Mouse (Mus musculus) stomach, embryonic 15.5 days (tissue): ENCODE measurements at regions not wholly inside any gene's neighbourhood (a gene's known extent, or its start where the extent isn't known, plus 50 kb on each side); places are given as distances from the start of the nearest gene placed in this dataset.

ENCODE experiments used
- ATAC-seq: fragments of 200-750 bp; cut with Nextera tagmentation; 2 replicates; pipeline ENCODE4 v1.8.0; 2017; ENCODE audit warnings: low read depth, moderate number of reproducible peaks, moderate TSS enrichment; ENCODE audit not compliant: insufficient read depth, low FRiP score
- H3K27ac ChIP-seq: fragments of 300-500 bp; sonication (generic); 2 replicates; pipeline ENCODE4 v1.5.1; 2015; ENCODE audit warnings: mild to moderate bottlenecking, inconsistent platforms
- H3K27me3 ChIP-seq: fragments of 300-500 bp; sonication (generic); replicated peaks from 2 replicates; pipeline ENCODE4 v1.6.1; 2015; ENCODE audit warnings: inconsistent platforms
- H3K36me3 ChIP-seq: fragments of 300-500 bp; sonication (generic); 2 replicates; pipeline ENCODE4 v1.6.1; 2015; ENCODE audit warnings: inconsistent platforms
- H3K4me1 ChIP-seq: fragments of 300-500 bp; sonication (generic); 2 replicates; pipeline ENCODE4 v1.6.1; 2015; ENCODE audit warnings: inconsistent platforms
- H3K4me2 ChIP-seq: fragments of 300-500 bp; sonication (generic); 2 replicates; pipeline ENCODE4 v1.6.1; 2015; ENCODE audit warnings: mild to moderate bottlenecking, inconsistent platforms
- H3K4me3 ChIP-seq: fragments of 300-500 bp; sonication (generic); replicated peaks from 2 replicates; pipeline ENCODE4 v1.5.1; 2015; ENCODE audit warnings: inconsistent platforms
- H3K9ac ChIP-seq: fragments of 300-500 bp; sonication (generic); 2 replicates; pipeline ENCODE4 v1.6.1; 2015; ENCODE audit warnings: inconsistent platforms
- H3K9me3 ChIP-seq: fragments of 300-500 bp; sonication (generic); 2 replicates; pipeline ENCODE4 v1.6.1; 2016; ENCODE audit warnings: inconsistent platforms
- WGBS: fragments of 180-500 bp; shearing (Covaris S2); methylation state at CpG from one replicate; pipeline ENCODE4 v1.1.7; 2015; 5-methylcytosine and 5-hydroxymethylcytosine counted together

DNA sequence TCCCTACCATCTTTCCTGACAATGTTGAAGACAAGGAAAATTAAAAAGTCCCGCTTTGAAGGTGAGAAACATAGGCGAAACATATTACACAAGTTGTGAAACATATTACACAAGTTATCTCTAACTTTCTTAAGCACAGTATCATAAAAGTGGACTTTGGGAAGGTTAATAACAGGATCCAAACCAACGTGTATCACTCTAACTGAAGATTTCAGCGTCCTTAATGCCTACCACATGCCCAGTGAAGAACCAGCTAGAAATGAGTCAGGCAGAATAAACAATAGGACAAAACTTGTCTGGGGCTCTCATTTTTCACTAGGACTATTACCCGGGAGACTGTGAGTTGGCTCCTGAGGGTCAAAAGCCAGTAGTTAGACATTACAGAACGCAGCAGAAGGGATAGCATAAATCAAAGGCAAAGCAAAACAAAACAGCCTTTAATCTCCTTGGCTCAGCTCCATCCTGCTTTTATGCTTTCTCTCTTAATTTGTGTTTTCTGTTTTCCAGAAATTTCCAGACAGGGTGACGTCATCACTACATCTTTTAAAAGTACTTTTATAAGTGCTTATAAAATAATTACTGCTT is 618.3 kb upstream of the Sox9 start:
- Histone ChIP-seq H3K4me1 (no peaks in the 10 kb centered on the region), H3K27me3 (no peaks in the 10 kb centered on the region), H3K9me3 (no peaks in the 10 kb centered on the region), H3K27ac (no peak overlapping the region), H3K36me3 (no peaks in the 10 kb centered on the region), H3K9ac (no peak overlapping the region), H3K4me2 (no peak overlapping the region), H3K4me3 (no peak overlapping the region)
- WGBS = 38% methylated on average over 7 of the region's 7 CpGs
- ATAC-seq = no peak

GRCm38 (mm10) chr11:112173585-112173984 is 608.4 kb upstream of the Sox9 start:
- H3K4me1 ChIP-seq = no peaks in the 10 kb centered on the region
- no peak overlapping the region for H3K27ac ChIP-seq
- H3K9ac ChIP-seq = no peak overlapping the region
- no peaks in the 10 kb centered on the region for H3K9me3 ChIP-seq
- H3K4me2 ChIP-seq = no peak overlapping the region
- no peaks in the 10 kb centered on the region for H3K36me3 ChIP-seq
- ATAC-seq = no peak
- H3K27me3 ChIP-seq = no peaks in the 10 kb centered on the region
- H3K4me3 ChIP-seq = no peak overlapping the region
- 61% methylated on average over 10 of the region's 10 CpGs for WGBS

- Histone ChIP-seq H3K27ac (no peak overlapping the region), H3K36me3 (no peaks in the 10 kb centered on the region), H3K4me2 (no peak overlapping the region), H3K27me3 (no peaks in the 10 kb centered on the region), H3K9ac (no peak overlapping the region), H3K4me3 (no peak overlapping the region), H3K9me3 (no peaks in the 10 kb centered on the region), H3K4me1 (no peaks in the 10 kb centered on the region)
- ATAC-seq = no peak
- WGBS = 91% methylated on average over 6 of the region's 6 CpGs
These were observed 606.7 kb upstream of the Sox9 start for GRCm38 (mm10) chr11:112175302-112175701.

GRCm38 (mm10) chr11:112180666-112181065 is 601.4 kb upstream of the Sox9 start:
- no peak overlapping the region for H3K4me2 ChIP-seq
- no peak overlapping the region for H3K27ac ChIP-seq
- no peaks in the 10 kb centered on the region for H3K36me3 ChIP-seq
- H3K27me3 ChIP-seq = no peaks in the 10 kb centered on the region
- no peaks in the 10 kb centered on the region for H3K9me3 ChIP-seq
- no peaks in the 10 kb centered on the region for H3K4me1 ChIP-seq
- no peak for ATAC-seq
- H3K4me3 ChIP-seq = no peak overlapping the region
- no peak overlapping the region for H3K9ac ChIP-seq
- 87% methylated on average over 10 of the region's 10 CpGs for WGBS

DNA sequence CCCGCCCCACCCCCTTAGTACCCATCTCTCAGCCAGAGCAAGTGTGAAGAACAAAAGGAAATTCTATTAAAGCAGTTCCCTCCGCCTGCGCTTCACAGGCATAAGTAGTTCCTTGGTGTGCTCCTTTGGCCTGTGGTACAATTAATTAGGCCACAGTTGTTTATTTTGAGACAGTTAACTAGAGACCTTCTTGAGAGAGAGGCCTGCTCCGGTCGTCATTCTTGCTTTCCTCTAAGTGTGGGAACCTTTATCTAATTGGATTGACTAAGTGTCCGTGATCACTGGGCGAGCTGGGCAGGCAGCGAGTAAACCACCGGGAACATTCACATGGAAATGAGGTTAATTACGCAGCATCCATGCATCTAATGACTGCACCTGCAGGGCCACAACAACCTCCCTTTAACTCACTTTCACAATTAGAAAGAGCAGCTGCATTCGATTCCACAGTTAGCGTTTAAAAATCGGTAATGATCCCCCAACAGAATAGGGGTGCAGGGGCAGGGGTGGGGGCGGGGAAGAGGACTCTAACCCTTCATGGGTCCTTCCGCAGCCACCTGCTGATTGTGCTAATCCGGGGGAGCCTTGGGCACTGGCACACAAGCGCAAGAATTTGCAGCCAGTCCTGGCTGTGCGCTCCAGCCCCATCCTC is 584.3 kb upstream of the Sox9 start:
- Histone ChIP-seq H3K36me3 (no peaks in the 10 kb centered on the region), H3K4me3 (no peak overlapping the region), H3K4me1 (no peaks in the 10 kb centered on the region), H3K9me3 (no peaks in the 10 kb centered on the region), H3K27ac (no peak overlapping the region), H3K27me3 (0 out of 2 replicates have a peak, but pooled peaks cover 3% of the 10 kb centered on the region), H3K4me2 (no peak overlapping the region), H3K9ac (no peak overlapping the region)
- ATAC-seq = no peak
- 25% methylated on average over 18 of the region's 18 CpGs for WGBS

DNA sequence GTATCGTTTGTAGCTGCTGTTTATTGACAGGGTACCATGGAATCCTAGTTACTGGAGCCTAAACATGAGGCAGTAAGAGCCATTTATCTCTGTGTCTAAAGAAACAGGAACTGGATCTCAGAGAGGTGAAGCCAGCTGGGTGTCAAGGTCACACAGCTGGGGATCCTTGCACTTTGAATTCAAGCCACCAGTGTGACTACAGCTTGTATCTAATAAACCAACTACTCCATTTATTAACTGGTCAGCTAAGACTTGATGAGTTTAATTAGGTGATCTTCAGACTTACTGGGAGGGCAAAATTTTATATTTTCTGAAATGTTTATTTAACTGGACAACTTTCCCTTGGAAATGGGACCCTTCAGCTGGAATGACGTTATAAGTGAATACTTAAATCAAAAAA is 577.5 kb upstream of the Sox9 start:
- H3K27ac ChIP-seq = no peak overlapping the region
- H3K4me1 ChIP-seq = no peaks in the 10 kb centered on the region
- H3K4me3 ChIP-seq = no peak overlapping the region
- no peaks in the 10 kb centered on the region for H3K9me3 ChIP-seq
- H3K4me2 ChIP-seq = no peak overlapping the region
- no peak overlapping the region for H3K9ac ChIP-seq
- WGBS = 37% methylated on average over 2 of the region's 2 CpGs
- no peaks in the 10 kb centered on the region for H3K27me3 ChIP-seq
- no peaks in the 10 kb centered on the region for H3K36me3 ChIP-seq
- no peak for ATAC-seq

DNA sequence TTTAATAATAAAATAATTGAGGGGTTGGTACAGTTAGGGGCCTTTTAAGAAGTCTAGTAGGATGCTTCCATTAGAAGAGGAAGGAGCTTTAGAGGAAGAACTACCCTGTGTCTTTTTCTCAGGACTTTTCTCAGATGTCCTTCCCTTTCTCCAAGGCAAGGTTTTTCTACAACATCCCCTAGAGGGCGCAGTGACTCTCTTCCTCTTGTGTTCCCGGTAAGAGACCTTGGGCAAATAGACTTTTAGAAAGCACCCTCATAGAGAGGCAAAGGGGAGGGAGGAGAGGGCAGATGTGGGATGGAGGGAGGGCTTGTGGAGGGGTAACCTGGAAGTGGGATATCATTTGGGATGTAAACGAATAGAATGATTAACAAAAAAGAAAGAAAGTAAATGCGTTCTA is 572.6 kb upstream of the Sox9 start:
- Histone ChIP-seq H3K36me3 (no peaks in the 10 kb centered on the region), H3K27ac (no peak overlapping the region), H3K9ac (no peak overlapping the region), H3K4me3 (no peak overlapping the region), H3K27me3 (no peaks in the 10 kb centered on the region), H3K4me2 (no peak overlapping the region), H3K4me1 (no peaks in the 10 kb centered on the region), H3K9me3 (no peaks in the 10 kb centered on the region)
- ATAC-seq = no peak
- 31% methylated on average over 4 of the region's 4 CpGs for WGBS

- no peaks in the 10 kb centered on the region for H3K4me1 ChIP-seq
- H3K4me2 ChIP-seq = no peak overlapping the region
- H3K9me3 ChIP-seq = no peaks in the 10 kb centered on the region
- no peak overlapping the region for H3K27ac ChIP-seq
- H3K27me3 ChIP-seq = no peaks in the 10 kb centered on the region
- WGBS = 85% methylated on average over 5 of the region's 5 CpGs
- H3K9ac ChIP-seq = no peak overlapping the region
- H3K4me3 ChIP-seq = no peak overlapping the region
- ATAC-seq = no peak
- H3K36me3 ChIP-seq = no peaks in the 10 kb centered on the region
These were observed 562.8 kb upstream of the Sox9 start for GRCm38 (mm10) chr11:112219046-112219720.

- Histone ChIP-seq H3K27me3 (no peaks in the 10 kb centered on the region), H3K9ac (no peak overlapping the region), H3K9me3 (no peaks in the 10 kb centered on the region), H3K4me3 (no peak overlapping the region), H3K36me3 (no peaks in the 10 kb centered on the region), H3K4me1 (no peaks in the 10 kb centered on the region), H3K27ac (no peak overlapping the region), H3K4me2 (no peak overlapping the region)
- whole genome bisulfite sequencing = 86% methylated on average over 7 of the region's 7 CpGs
- no peak for ATAC-seq
These were observed 547.4 kb upstream of the Sox9 start for GRCm38 (mm10) chr11:112234492-112235116.

GRCm38 (mm10) chr11:112238960-112239884 is 542.8 kb upstream of the Sox9 start:
- H3K27ac ChIP-seq = no peak overlapping the region; the same call in 1 of the 2 replicates

DNA sequence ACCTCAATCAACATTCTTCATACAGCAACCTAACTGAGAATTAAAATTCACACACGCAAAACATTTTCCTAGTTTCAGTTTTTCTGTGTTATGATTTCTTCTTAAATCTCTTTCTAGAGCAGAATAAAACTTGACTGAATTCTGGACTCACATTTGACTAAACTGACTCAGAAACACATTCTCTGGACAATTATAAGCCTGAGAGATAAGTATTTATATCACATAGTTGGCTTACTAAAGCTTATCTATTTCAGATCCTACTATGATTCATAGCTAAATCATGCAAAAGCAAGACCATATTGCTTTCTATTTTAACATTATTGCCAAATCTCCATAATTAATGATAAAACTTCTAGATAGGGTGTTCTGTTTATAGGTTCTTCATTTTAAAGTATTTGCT is 529.5 kb upstream of the Sox9 start:
- H3K4me1 ChIP-seq = no peaks in the 10 kb centered on the region
- H3K4me2 ChIP-seq = no peak overlapping the region
- no peak for ATAC-seq
- no peaks in the 10 kb centered on the region for H3K27me3 ChIP-seq
- no peak overlapping the region for H3K9ac ChIP-seq
- H3K27ac ChIP-seq = no peak overlapping the region
- 90% methylated on average over 1 of the region's 1 CpGs for WGBS
- no peak overlapping the region for H3K4me3 ChIP-seq
- no peaks in the 10 kb centered on the region for H3K9me3 ChIP-seq
- no peaks in the 10 kb centered on the region for H3K36me3 ChIP-seq

More at GRCm38 (mm10) chr11:112238960-112239884, 542.8 kb upstream of the Sox9 start:
- H3K4me2 ChIP-seq = peak overlapping the region; percentile 19; the same call in 1 of the 2 replicates
- H3K36me3 ChIP-seq = no peaks in the 10 kb centered on the region
- H3K9me3 ChIP-seq = no peaks in the 10 kb centered on the region
- H3K27me3 ChIP-seq = no peaks in the 10 kb centered on the region
- 45% methylated on average over 19 of the region's 19 CpGs for WGBS
- ATAC-seq = no peak
- no peaks in the 10 kb centered on the region for H3K4me1 ChIP-seq
- H3K9ac ChIP-seq = no peak overlapping the region
- no peak overlapping the region for H3K4me3 ChIP-seq
